Mouse (Mus musculus): ENCODE measurements at regions not wholly inside any gene's neighbourhood (a gene's known extent, or its start where the extent isn't known, plus 50 kb on each side); places are given as distances from the start of the nearest gene placed in this dataset.
A peak's percentile ranks its signal among the peaks of the same experiment; 100 is the strongest.

- no peak overlapping the region for H3K9ac ChIP-seq (replicated peaks; ENCODE audit: low read depth, low read length)
- H3K27ac ChIP-seq (ENCODE audit: low read length), result no peak overlapping the region
- H3K4me3 ChIP-seq (ENCODE audit: low read depth, low read length), result no peak overlapping the region
- no peaks in the 10 kb centered on the region for H3K9me3 ChIP-seq (ENCODE audit: control insufficient read depth, low read depth, low read length)
- H3K36me3 ChIP-seq (ENCODE audit: control insufficient read depth, insufficient read depth, low read length), result no peaks in the 10 kb centered on the region
- peaks cover 7% of the 10 kb centered on the region for H3K4me1 ChIP-seq (ENCODE audit: control insufficient read depth, insufficient read depth, low read length)
- H3K4me2 ChIP-seq (replicated peaks; ENCODE audit: low read depth, low read length), result no peak overlapping the region
- ATAC-seq (ENCODE audit: insufficient number of reproducible peaks, insufficient read depth, low FRiP score, low read depth), result no peak
- 0 out of 2 replicates have a peak, but pooled peaks cover 6% of the 10 kb centered on the region for H3K27me3 ChIP-seq (ENCODE audit: control insufficient read depth, insufficient read depth, low read length)
- WGBS, result 92% methylated on average over 6 of the region's 6 CpGs
Measured at GRCm38 (mm10) chr10:117574056-117574727, 55.1 kb upstream of the Cpm start.

- H3K9ac ChIP-seq (replicated peaks; ENCODE audit: low read depth, low read length), result no peak overlapping the region
- ATAC-seq (ENCODE audit: insufficient number of reproducible peaks, insufficient read depth, low FRiP score, low read depth), result no peak
- H3K4me2 ChIP-seq (replicated peaks; ENCODE audit: low read depth, low read length), result no peak overlapping the region
- H3K36me3 ChIP-seq (ENCODE audit: control insufficient read depth, insufficient read depth, low read length), result no peaks in the 10 kb centered on the region
- 0 out of 2 replicates have a peak, but pooled peaks cover 6% of the 10 kb centered on the region for H3K27me3 ChIP-seq (ENCODE audit: control insufficient read depth, insufficient read depth, low read length)
- 94% methylated on average over 3 of the region's 3 CpGs for WGBS
- no peak overlapping the region for H3K27ac ChIP-seq (ENCODE audit: low read length)
- H3K9me3 ChIP-seq (ENCODE audit: control insufficient read depth, low read depth, low read length), result no peaks in the 10 kb centered on the region
- no peak overlapping the region for H3K4me3 ChIP-seq (ENCODE audit: low read depth, low read length)
- H3K4me1 ChIP-seq (ENCODE audit: control insufficient read depth, insufficient read depth, low read length), result peaks cover 7% of the 10 kb centered on the region
Measured at GRCm38 (mm10) chr10:117573596-117573850, 55.8 kb upstream of the Cpm start.

GRCm38 (mm10) chr10:117572746-117573595 lies 56.3 kb upstream of the Cpm start:
- H3K9me3 ChIP-seq (ENCODE audit: control insufficient read depth, low read depth, low read length), result no peaks in the 10 kb centered on the region
- H3K27ac ChIP-seq (ENCODE audit: low read length), result no peak overlapping the region
- H3K4me2 ChIP-seq (replicated peaks; ENCODE audit: low read depth, low read length), result no peak overlapping the region
- no peak for ATAC-seq (ENCODE audit: insufficient number of reproducible peaks, insufficient read depth, low FRiP score, low read depth)
- H3K4me1 ChIP-seq (ENCODE audit: control insufficient read depth, insufficient read depth, low read length), result peaks cover 7% of the 10 kb centered on the region
- H3K36me3 ChIP-seq (ENCODE audit: control insufficient read depth, insufficient read depth, low read length), result no peaks in the 10 kb centered on the region
- no peak overlapping the region for H3K4me3 ChIP-seq (ENCODE audit: low read depth, low read length)
- H3K9ac ChIP-seq (replicated peaks; ENCODE audit: low read depth, low read length), result no peak overlapping the region
- 0 out of 2 replicates have a peak, but pooled peaks cover 6% of the 10 kb centered on the region for H3K27me3 ChIP-seq (ENCODE audit: control insufficient read depth, insufficient read depth, low read length)
- WGBS, result 61% methylated on average over 13 of the region's 13 CpGs

GRCm38 (mm10) chr10:117571891-117572573 lies 57.3 kb upstream of the Cpm start:
- no peaks in the 10 kb centered on the region for H3K36me3 ChIP-seq (ENCODE audit: control insufficient read depth, insufficient read depth, low read length)
- H3K4me1 ChIP-seq (ENCODE audit: control insufficient read depth, insufficient read depth, low read length), result peaks cover 7% of the 10 kb centered on the region
- no peak overlapping the region; the same call in 1 of the 2 replicates for H3K27ac ChIP-seq (ENCODE audit: low read length)
- no peak overlapping the region for H3K9ac ChIP-seq (replicated peaks; ENCODE audit: low read depth, low read length)
- peak overlapping the region; percentile 31 for H3K4me3 ChIP-seq (ENCODE audit: low read depth, low read length)
- ATAC-seq (ENCODE audit: insufficient number of reproducible peaks, insufficient read depth, low FRiP score, low read depth), result peak; percentile 24; the same call in 1 of the 2 replicates
- H3K4me2 ChIP-seq (replicated peaks; ENCODE audit: low read depth, low read length), result peak overlapping the region; percentile 72
- H3K27me3 ChIP-seq (ENCODE audit: control insufficient read depth, insufficient read depth, low read length), result 0 out of 2 replicates have a peak, but pooled peaks cover 6% of the 10 kb centered on the region
- H3K9me3 ChIP-seq (ENCODE audit: control insufficient read depth, low read depth, low read length), result no peaks in the 10 kb centered on the region
- WGBS, result 16% methylated on average over 9 of the region's 9 CpGs

GRCm38 (mm10) chr10:117570971-117571861 lies 58.1 kb upstream of the Cpm start:
- 3% methylated on average over 27 of the region's 27 CpGs for WGBS
- H3K27me3 ChIP-seq (ENCODE audit: control insufficient read depth, insufficient read depth, low read length), result 0 out of 2 replicates have a peak, but pooled peaks cover 6% of the 10 kb centered on the region
- H3K27ac ChIP-seq (ENCODE audit: low read length), result peak overlapping the region; percentile 52; the same call in 1 of the 2 replicates
- H3K36me3 ChIP-seq (ENCODE audit: control insufficient read depth, insufficient read depth, low read length), result no peaks in the 10 kb centered on the region
- no peaks in the 10 kb centered on the region; the same call in 1 of the 2 replicates for H3K9me3 ChIP-seq (ENCODE audit: control insufficient read depth, low read depth, low read length)
- peak overlapping the region; percentile 31 for H3K4me3 ChIP-seq (ENCODE audit: low read depth, low read length)
- ATAC-seq (ENCODE audit: insufficient number of reproducible peaks, insufficient read depth, low FRiP score, low read depth), result peak; percentile 53; the same call in 1 of the 2 replicates
- no peak overlapping the region; the same call in 1 of the 2 replicates for H3K9ac ChIP-seq (replicated peaks; ENCODE audit: low read depth, low read length)
- H3K4me2 ChIP-seq (replicated peaks; ENCODE audit: low read depth, low read length), result peak overlapping the region; percentile 72
- peaks cover 7% of the 10 kb centered on the region for H3K4me1 ChIP-seq (ENCODE audit: control insufficient read depth, insufficient read depth, low read length)

GRCm38 (mm10) chr10:117570091-117570970 lies 59.0 kb upstream of the Cpm start:
- H3K4me2 ChIP-seq (replicated peaks; ENCODE audit: low read depth, low read length), result peak overlapping the region; percentile 72; the same call in 1 of the 2 replicates
- H3K27ac ChIP-seq (ENCODE audit: low read length), result no peak overlapping the region
- WGBS, result 52% methylated on average over 8 of the region's 8 CpGs

GRCm38 (mm10) chr10:117569301-117570079 lies 59.8 kb upstream of the Cpm start:
- Histone ChIP-seq H3K9me3 (ENCODE audit: control insufficient read depth, low read depth, low read length) (no peaks in the 10 kb centered on the region; the same call in 1 of the 2 replicates), H3K4me2 (replicated peaks; ENCODE audit: low read depth, low read length) (no peak overlapping the region), H3K9ac (replicated peaks; ENCODE audit: low read depth, low read length) (no peak overlapping the region), H3K4me1 (ENCODE audit: control insufficient read depth, insufficient read depth, low read length) (peaks cover 7% of the 10 kb centered on the region), H3K4me3 (ENCODE audit: low read depth, low read length) (no peak overlapping the region), H3K27ac (ENCODE audit: low read length) (no peak overlapping the region), H3K36me3 (ENCODE audit: control insufficient read depth, insufficient read depth, low read length) (no peaks in the 10 kb centered on the region), H3K27me3 (ENCODE audit: control insufficient read depth, insufficient read depth, low read length) (0 out of 2 replicates have a peak, but pooled peaks cover 6% of the 10 kb centered on the region)
- no peak for ATAC-seq (ENCODE audit: insufficient number of reproducible peaks, insufficient read depth, low FRiP score, low read depth)
- 72% methylated on average over 11 of the region's 11 CpGs for WGBS

More at GRCm38 (mm10) chr10:117570091-117570970, 59.0 kb upstream of the Cpm start:
- H3K4me3 ChIP-seq (ENCODE audit: low read depth, low read length), result no peak overlapping the region
- no peaks in the 10 kb centered on the region for H3K36me3 ChIP-seq (ENCODE audit: control insufficient read depth, insufficient read depth, low read length)
- peaks cover 7% of the 10 kb centered on the region for H3K4me1 ChIP-seq (ENCODE audit: control insufficient read depth, insufficient read depth, low read length)
- H3K27me3 ChIP-seq (ENCODE audit: control insufficient read depth, insufficient read depth, low read length), result 0 out of 2 replicates have a peak, but pooled peaks cover 6% of the 10 kb centered on the region
- no peaks in the 10 kb centered on the region; the same call in 1 of the 2 replicates for H3K9me3 ChIP-seq (ENCODE audit: control insufficient read depth, low read depth, low read length)
- no peak; the same call in 1 of the 2 replicates for ATAC-seq (ENCODE audit: insufficient number of reproducible peaks, insufficient read depth, low FRiP score, low read depth)
- no peak overlapping the region for H3K9ac ChIP-seq (replicated peaks; ENCODE audit: low read depth, low read length)

All from stomach, embryonic 14.5 days (tissue).